Mouse (Mus musculus) mesoderm, embryonic 11.5 days (tissue): ENCODE results near the gene Sdha.

Experiments used
- DNase-seq: peaks from one replicate; pipeline ENCODE4 v3.0.0-alpha.2; 2012; ENCODE audit warnings: low read depth, low spot score

Gene Sdha

GRCm38 (mm10) chr13:74302050-74303037, 47.7 kb downstream of the Sdha start:
- DNase-seq: no peak

- DNase-seq: no peak
Measured at GRCm38 (mm10) chr13:74301607-74301984, 48.5 kb downstream of the Sdha start.

- peak; percentile 76 for DNase-seq
Measured at GRCm38 (mm10) chr13:74300925-74301606, 49.0 kb downstream of the Sdha start.

GRCm38 (mm10) chr13:74296376-74296775, 53.7 kb downstream of the Sdha start:
- DNase-seq: no peak

- DNase-seq: peak; percentile 56
Measured at GRCm38 (mm10) chr13:74292167-74292566, 57.9 kb downstream of the Sdha start, which contains the start of gene Ahrr. TSS of gene Ahrr (minus strand) at chr13:74292331.

GRCm38 (mm10) chr13:74289646-74290045, 60.4 kb downstream of the Sdha start:
- no peak for DNase-seq

- DNase-seq: no peak
Measured at GRCm38 (mm10) chr13:74282299-74282698, 67.8 kb downstream of the Sdha start.

GRCm38 (mm10) chr13:74275726-74276125, 74.4 kb downstream of the Sdha start:
- DNase-seq: no peak
